Mouse (Mus musculus): ENCODE results near the gene D930048N14Rik.
"Not testable (repeated sequence)": the region's sequence is repeated elsewhere in the genome, so short reads cannot be mapped to it uniquely, and the experiment has no call there.

The D930048N14Rik gene

GRCm38 (mm10) chr11:51650691-51651515, at the start of gene D930048N14Rik, which contains the start of gene N4bp3:
TSS of gene D930048N14Rik (plus strand) at chr11:51650954.
TSS of gene N4bp3 (minus strand) at chr11:51650842.
- DNase-seq (ENCODE audit: inconsistent age in 2 of 2, low spot score in 1 of 2), result peak; percentile 88 to 94

GRCm38 (mm10) chr11:51602253-51602652, 48.5 kb upstream of the D930048N14Rik start:
- DNase-seq (ENCODE audit: inconsistent age in 2 of 2, low spot score in 1 of 2), result no peak

GRCm38 (mm10) chr11:51605602-51606446, 44.9 kb upstream of the D930048N14Rik start:
- DNase-seq (ENCODE audit: inconsistent age in 2 of 2, low spot score in 1 of 2), result peak; percentile 94 to 97

- peak; percentile 97 to 99 for DNase-seq (ENCODE audit: inconsistent age in 2 of 2, low spot score in 1 of 2)
These were observed 44.2 kb upstream of the D930048N14Rik start, which contains the start of gene Hnrnpab for GRCm38 (mm10) chr11:51606447-51607095. TSS of gene Hnrnpab (minus strand) at chr11:51606847.

- no peak for DNase-seq (ENCODE audit: inconsistent age in 2 of 2, low spot score in 1 of 2)
These were observed 43.5 kb upstream of the D930048N14Rik start for GRCm38 (mm10) chr11:51607096-51607738.

GRCm38 (mm10) chr11:51609266-51609909, 41.4 kb upstream of the D930048N14Rik start:
- no peak for DNase-seq (ENCODE audit: inconsistent age in 2 of 2, low spot score in 1 of 2)

- DNase-seq (ENCODE audit: inconsistent age in 2 of 2, low spot score in 1 of 2), result not testable (repeated sequence)
These were observed 40.8 kb upstream of the D930048N14Rik start for GRCm38 (mm10) chr11:51609940-51610339.

GRCm38 (mm10) chr11:51614256-51614655, 36.5 kb upstream of the D930048N14Rik start:
- no peak for DNase-seq (ENCODE audit: inconsistent age in 2 of 2, low spot score in 1 of 2)

- DNase-seq (ENCODE audit: inconsistent age in 2 of 2, low spot score in 1 of 2), result peak in 1 of 2 experiments; percentile 42
These were observed 35.6 kb upstream of the D930048N14Rik start for GRCm38 (mm10) chr11:51615129-51615528.

- peak; percentile 86 to 95 for DNase-seq (ENCODE audit: inconsistent age in 2 of 2, low spot score in 1 of 2)
These were observed 35.2 kb upstream of the D930048N14Rik start for GRCm38 (mm10) chr11:51615601-51616000.

GRCm38 (mm10) chr11:51616113-51616512, 34.6 kb upstream of the D930048N14Rik start:
- not testable (repeated sequence) for DNase-seq (ENCODE audit: inconsistent age in 2 of 2, low spot score in 1 of 2)

GRCm38 (mm10) chr11:51617693-51618092, 33.1 kb upstream of the D930048N14Rik start:
- peak; percentile 71 to 90 for DNase-seq (ENCODE audit: inconsistent age in 2 of 2, low spot score in 1 of 2)

GRCm38 (mm10) chr11:51618894-51619408, 31.8 kb upstream of the D930048N14Rik start:
- DNase-seq (ENCODE audit: inconsistent age in 2 of 2, low spot score in 1 of 2), result no peak

GRCm38 (mm10) chr11:51619409-51620060, 31.2 kb upstream of the D930048N14Rik start, which contains the start of gene Nhp2:
TSS of gene Nhp2 (plus strand) at chr11:51619735.
- peak; percentile 97 to 99 for DNase-seq (ENCODE audit: inconsistent age in 2 of 2, low spot score in 1 of 2)

- DNase-seq (ENCODE audit: inconsistent age in 2 of 2, low spot score in 1 of 2), result no peak
These were observed 30.7 kb upstream of the D930048N14Rik start for GRCm38 (mm10) chr11:51620084-51620483.

- no peak for DNase-seq (ENCODE audit: inconsistent age in 2 of 2, low spot score in 1 of 2)
These were observed 29.0 kb upstream of the D930048N14Rik start for GRCm38 (mm10) chr11:51621776-51622175.

GRCm38 (mm10) chr11:51622971-51623491, 27.7 kb upstream of the D930048N14Rik start:
- DNase-seq (ENCODE audit: inconsistent age in 2 of 2, low spot score in 1 of 2), result no peak

- no peak for DNase-seq (ENCODE audit: inconsistent age in 2 of 2, low spot score in 1 of 2)
These were observed 25.4 kb upstream of the D930048N14Rik start for GRCm38 (mm10) chr11:51625187-51625820.
